Mouse (Mus musculus) liver, postnatal 0 days (tissue): Measurements from ENCODE around the gene Brsk2.

Experiments
- CTCF ChIP-seq: sonication (generic); IDR thresholded peaks from 2 replicates; pipeline ENCODE4 v1.5.1; 2016; ENCODE audit warnings: antibody characterized with exemption, low read depth
- EP300 ChIP-seq: IDR thresholded peaks from 2 replicates; pipeline ENCODE4 v1.6.1; 2016; ENCODE audit warnings: antibody characterized with exemption, low read depth, mild to moderate bottlenecking

- TF ChIP-seq CTCF (no peak), EP300 (no peak)
These were observed 31.1 kb upstream of the Brsk2 start, which contains the start of gene Tollip for GRCm38 (mm10) chr7:141918407-141918806.
